Mouse (Mus musculus) neural tube, embryonic 11.5 days (tissue): ENCODE measurements at regions not wholly inside any gene's neighbourhood (a gene's known extent, or its start where the extent isn't known, plus 50 kb on each side); places are given as distances from the start of the nearest gene placed in this dataset.

Source experiments
- ATAC-seq: fragments of 200-750 bp; cut with Nextera tagmentation; 2 replicates; pipeline ENCODE4 v1.8.0; 2017; ENCODE audit warnings: moderate number of reproducible peaks, mild to moderate bottlenecking, moderate TSS enrichment, moderate library complexity; ENCODE audit not compliant: insufficient read depth, low FRiP score, low TSS enrichment
- DNase-seq: peaks from one replicate; pipeline ENCODE4 v3.0.0-alpha.2; 2015; ENCODE audit warnings: low spot score
- H3K27ac ChIP-seq: fragments of 300-500 bp; sonication (generic); 2 replicates; pipeline ENCODE4 v1.5.1; 2014; ENCODE audit warnings: low read depth, mild to moderate bottlenecking, low read length
- H3K27me3 ChIP-seq: fragments of 300-500 bp; sonication (generic); 2 replicates; pipeline ENCODE4 v1.6.1; 2014; ENCODE audit warnings: mild to moderate bottlenecking, low read length, mixed read lengths; ENCODE audit not compliant: control insufficient read depth, insufficient read depth
- H3K36me3 ChIP-seq: fragments of 300-500 bp; sonication (generic); 2 replicates; pipeline ENCODE4 v1.6.1; 2014; ENCODE audit warnings: mild to moderate bottlenecking, low read length, moderate library complexity, mixed read lengths; ENCODE audit not compliant: control insufficient read depth, insufficient read depth
- H3K4me1 ChIP-seq: fragments of 300-500 bp; sonication (generic); 2 replicates; pipeline ENCODE4 v1.6.1; 2014; ENCODE audit warnings: low read length, mixed read lengths; ENCODE audit not compliant: control insufficient read depth, insufficient read depth
- H3K4me2 ChIP-seq: fragments of 300-500 bp; sonication (generic); 2 replicates; pipeline ENCODE4 v1.6.1; 2014; ENCODE audit warnings: low read depth, mild to moderate bottlenecking, moderate library complexity
- H3K4me3 ChIP-seq: fragments of 300-500 bp; sonication (generic); 2 replicates; pipeline ENCODE4 v1.5.1; 2014; ENCODE audit warnings: low read depth, low read length
- H3K9ac ChIP-seq: fragments of 300-500 bp; sonication (generic); 2 replicates; pipeline ENCODE4 v1.6.1; 2014; ENCODE audit warnings: mild to moderate bottlenecking, low read length
- H3K9me3 ChIP-seq: fragments of 300-500 bp; sonication (generic); 2 replicates; pipeline ENCODE4 v1.6.1; 2016; ENCODE audit warnings: low read length; ENCODE audit not compliant: control insufficient read depth
- WGBS: fragments of 180-500 bp; shearing (Covaris S2); extraction: QIAGEN DNeasy Blood & Tissue Kit; methylation state at CpG from one replicate; pipeline ENCODE4 v1.1.7; 2014; 5-methylcytosine and 5-hydroxymethylcytosine counted together

DNA sequence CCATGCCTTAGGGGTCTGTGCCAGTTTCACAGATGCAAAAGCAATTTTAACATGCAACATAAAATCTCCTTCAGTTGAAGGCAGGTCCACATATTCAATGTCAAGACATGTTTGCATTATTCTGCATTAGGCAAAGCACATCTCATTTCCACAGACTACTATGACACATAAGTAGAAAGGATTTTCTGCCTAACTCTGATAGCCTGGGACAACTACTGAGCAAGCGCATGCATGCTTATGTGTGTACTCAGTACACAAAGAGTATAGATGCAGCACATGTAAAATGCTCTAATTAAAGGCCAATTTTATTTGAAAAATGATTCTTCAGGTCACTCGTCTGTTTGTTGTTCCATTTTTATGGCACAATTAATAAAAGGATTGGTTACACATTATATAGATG, 707.2 kb upstream of the Fam84a start:
- Histone ChIP-seq H3K4me3 (no peak overlapping the region), H3K4me1 (no peaks in the 10 kb centered on the region), H3K9ac (no peak overlapping the region), H3K27ac (no peak overlapping the region), H3K4me2 (no peak overlapping the region), H3K36me3 (no peaks in the 10 kb centered on the region), H3K9me3 (no peaks in the 10 kb centered on the region), H3K27me3 (no peaks in the 10 kb centered on the region)
- DNase-seq = no peak
- no peak for ATAC-seq
- 84% methylated on average over 2 of the region's 2 CpGs for WGBS

DNA sequence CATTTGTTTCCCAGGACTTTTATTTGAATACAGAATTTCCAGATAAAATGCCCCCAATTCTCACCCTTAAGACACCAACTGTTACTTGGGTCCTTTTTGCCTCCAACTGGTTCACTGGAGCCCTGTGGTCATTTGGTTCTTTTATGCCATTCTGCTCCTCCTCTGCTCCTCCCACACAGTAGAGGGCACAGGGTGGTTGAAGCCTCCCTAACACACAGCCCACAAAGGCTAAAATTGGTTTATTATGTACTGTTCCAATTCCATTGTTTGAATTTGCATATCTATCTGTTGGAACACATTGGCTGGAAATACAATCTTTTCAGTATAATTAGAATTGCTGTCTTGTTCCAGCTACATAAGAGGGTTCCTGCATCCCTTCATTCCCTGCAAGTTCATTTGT, 683.7 kb upstream of the Fam84a start:
- H3K4me1 ChIP-seq = no peaks in the 10 kb centered on the region
- DNase-seq (no peak), ATAC-seq (no peak)
- H3K9ac ChIP-seq = no peak overlapping the region
- no peaks in the 10 kb centered on the region for H3K36me3 ChIP-seq
- no peak overlapping the region for H3K4me3 ChIP-seq
- no peak overlapping the region for H3K27ac ChIP-seq
- no peaks in the 10 kb centered on the region for H3K9me3 ChIP-seq
- H3K4me2 ChIP-seq = no peak overlapping the region
- H3K27me3 ChIP-seq = no peaks in the 10 kb centered on the region
